Mouse (Mus musculus): ENCODE results near the gene Mpv17l2.

GRCm38 (mm10) chr8:70760775-70761406 is at the start of gene Mpv17l2:
- TF ChIP-seq CTCF (IDR thresholded peaks at IDR 0.05; ENCODE audit: low read depth, low read length) (no peak), POLR2A (IDR thresholded peaks at IDR 0.05; ENCODE audit: insufficient read depth, low read length) (no peak)

Data from ES-Bruce4 (cell line).